In the genomic region with DNA sequence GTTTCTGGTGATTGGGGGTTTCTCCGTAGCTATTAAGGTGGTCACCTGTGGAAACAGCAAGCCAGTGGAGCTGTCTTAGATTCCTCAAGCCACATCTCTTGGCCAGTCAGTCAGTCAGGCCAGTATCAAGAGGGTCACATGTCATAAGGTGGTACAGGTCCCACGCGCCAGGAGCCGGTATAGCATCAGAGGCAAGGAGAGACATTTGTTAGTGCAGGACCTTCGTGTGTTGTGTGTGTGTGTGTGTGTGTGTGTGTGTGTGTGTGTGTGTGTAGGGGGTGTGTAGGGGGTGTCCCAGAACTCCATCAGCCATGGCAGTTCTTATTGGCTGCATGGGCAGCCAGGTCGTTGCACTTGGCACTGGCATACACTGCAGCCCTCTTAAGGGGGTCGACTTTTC, we compare ENCODE assay signal across 11 mouse cellular contexts. TPM values are rescaled to one million over a fixed set of nuclear protein-coding genes. Genes with fewer than 3 reads are reported as not detected.
DNase-seq lines count a peak whose midpoint lies in the region; ATAC-seq and TF ChIP-seq lines count a peak whose summit lies in the region.
"Had no signal": no experiment of that assay in that cellular context is flagged by ENCODE, and none has a peak within 500 bp of the region (broad histone marks: within the 10 kb centered on the region; RNA-seq: fewer than 3 reads in every experiment).

No protein-coding gene starts in this region.

- 0 out of 2 replicates have a peak overlapping the region, but pooled peaks have one; percentile 95 for H3K27ac ChIP-seq in heart, embryonic 13.5 days (replicated peaks)
- no peak overlapping the region for H3K27ac ChIP-seq in bone marrow macrophage, adult 2 months (ENCODE audit: insufficient read depth, low read depth, low read length)
- H3K27ac ChIP-seq in hindbrain, embryonic 13.5 days = no peak overlapping the region
- H3K27ac ChIP-seq in midbrain, embryonic 13.5 days = no peak overlapping the region

- peak overlapping the region; percentile 93 for H3K9ac ChIP-seq in heart, embryonic 13.5 days
- peak overlapping the region; percentile 85 for H3K9ac ChIP-seq in hindbrain, embryonic 13.5 days
- H3K9ac ChIP-seq in midbrain, embryonic 13.5 days (replicated peaks) = 0 out of 2 replicates have a peak overlapping the region, but pooled peaks have one; percentile 84

- H3K27me3 ChIP-seq in heart, embryonic 13.5 days (replicated peaks) = no peaks in the 10 kb centered on the region
- no peaks in the 10 kb centered on the region for H3K27me3 ChIP-seq in hindbrain, embryonic 13.5 days
- H3K27me3 ChIP-seq in midbrain, embryonic 13.5 days = no peaks in the 10 kb centered on the region
- H3K27me3 ChIP-seq: Patski had no signal

- peaks cover 62% of the 10 kb centered on the region for H3K4me1 ChIP-seq in heart, embryonic 13.5 days
- peaks cover 69% of the 10 kb centered on the region for H3K4me1 ChIP-seq in bone marrow macrophage, adult 2 months (ENCODE audit: control insufficient read depth, insufficient read depth, low read length)
- H3K4me1 ChIP-seq in hindbrain, embryonic 13.5 days (replicated peaks) = peaks cover 56% of the 10 kb centered on the region
- H3K4me1 ChIP-seq in midbrain, embryonic 13.5 days (replicated peaks) = peaks cover 50% of the 10 kb centered on the region

- no peak for DNase-seq in heart, postnatal 14 days
- DNase-seq in cerebellum, adult 9-11 months = no peak
- no peak for DNase-seq in cerebellum, postnatal 4 days (ENCODE audit: low spot score in 2 of 2)
- DNase-seq in ovary, postnatal 14 days (ENCODE audit: low spot score) = no peak

- TF ChIP-seq CTCF in bone marrow macrophage, adult 2 months (IDR thresholded peaks at IDR 0.05; ENCODE audit: low read depth, low read length) = no peak

- intact Hi-C loops in heart, postnatal 14 days (cut with DNase I) = no loop called here

- no peak for TF ChIP-seq POLR2A in bone marrow macrophage, adult 2 months (IDR thresholded peaks at IDR 0.05; ENCODE audit: borderline replicate concordance, low read depth, low read length)

- H3K4me3 ChIP-seq in heart, embryonic 13.5 days = peak overlapping the region; percentile 88
- H3K4me3 ChIP-seq in bone marrow macrophage, adult 2 months (ENCODE audit: insufficient read depth, low read length) = peak overlapping the region; percentile 63
- H3K4me3 ChIP-seq in hindbrain, embryonic 13.5 days = peak overlapping the region; percentile 88
- H3K4me3 ChIP-seq in midbrain, embryonic 13.5 days (replicated peaks) = peak overlapping the region; percentile 85

- no peaks in the 10 kb centered on the region for H3K36me3 ChIP-seq in heart, embryonic 13.5 days
- H3K36me3 ChIP-seq in hindbrain, embryonic 13.5 days = no peaks in the 10 kb centered on the region
- no peaks in the 10 kb centered on the region for H3K36me3 ChIP-seq in midbrain, embryonic 13.5 days

- no peak for ATAC-seq in heart, embryonic 13.5 days (ENCODE audit: extremely low read depth, insufficient number of reproducible peaks, low FRiP score, low TSS enrichment)
- no peak for ATAC-seq in hindbrain, embryonic 13.5 days (ENCODE audit: low FRiP score)
- ATAC-seq in midbrain, embryonic 13.5 days = no peak

- H3K4me2 ChIP-seq in heart, embryonic 13.5 days = peak overlapping the region; percentile 68
- peak overlapping the region; percentile 54 for H3K4me2 ChIP-seq in hindbrain, embryonic 13.5 days
- H3K4me2 ChIP-seq in midbrain, embryonic 13.5 days (replicated peaks) = peak overlapping the region; percentile 49

- H3K9me3 ChIP-seq in heart, embryonic 13.5 days = no peaks in the 10 kb centered on the region
- H3K9me3 ChIP-seq in hindbrain, embryonic 13.5 days = no peaks in the 10 kb centered on the region
- no peaks in the 10 kb centered on the region for H3K9me3 ChIP-seq in midbrain, embryonic 13.5 days

- WGBS in heart, embryonic 13.5 days = 68% methylated on average over 7 of the region's 7 CpGs
- WGBS in hindbrain, embryonic 13.5 days = 90% methylated on average over 7 of the region's 7 CpGs
- 91% methylated on average over 7 of the region's 7 CpGs for WGBS in midbrain, embryonic 13.5 days

RNA-seq across cellular contexts. Expression of a gene that starts 1.3 kb away (rescaled TPM):
- polyA plus RNA-seq in heart, embryonic 13.5 days (2015; fragmentation: Nextera tagmentation; extraction: Ambion mirVana) = 5.7 and 5.8 TPM in 2 replicates
- 10 to 100 TPM; 12.2 to 12.7 TPM for total RNA-seq in heart, postnatal 14 days (2021)
- polyA plus RNA-seq in bone marrow macrophage, adult 2 months (2012; ENCODE audit: insufficient read depth, insufficient read length, missing spikeins) = 17.2 TPM in 2 replicates
- 7.8 and 8.3 TPM in 2 replicates for polyA plus RNA-seq in hindbrain, embryonic 13.5 days (2015; fragmentation: Nextera tagmentation; extraction: Ambion mirVana)
- 9.8 and 10.0 TPM in 2 replicates for polyA plus RNA-seq in midbrain, embryonic 13.5 days (2015; fragmentation: Nextera tagmentation; extraction: Ambion mirVana)

RNA-seq across cellular contexts. Expression of a gene that starts 3.0 kb away (rescaled TPM):
- 0.86 and 0.93 TPM in 2 replicates for polyA plus RNA-seq in heart, embryonic 13.5 days (2015; fragmentation: Nextera tagmentation; extraction: Ambion mirVana)
- 1 to 10 TPM; 2.6 to 3.3 TPM for total RNA-seq in heart, postnatal 14 days (2021)
- polyA plus RNA-seq in bone marrow macrophage, adult 2 months (2012; ENCODE audit: insufficient read depth, insufficient read length, missing spikeins) = 0.58 and 1.0 TPM in 2 replicates
- polyA plus RNA-seq in hindbrain, embryonic 13.5 days (2015; fragmentation: Nextera tagmentation; extraction: Ambion mirVana) = 1.4 and 1.7 TPM in 2 replicates
- polyA plus RNA-seq in midbrain, embryonic 13.5 days (2015; fragmentation: Nextera tagmentation; extraction: Ambion mirVana) = 1.8 and 2.1 TPM in 2 replicates

RNA-seq across cellular contexts. Expression of a gene that starts 23.1 kb away (rescaled TPM):
- polyA plus RNA-seq in heart, embryonic 13.5 days (2015; fragmentation: Nextera tagmentation; extraction: Ambion mirVana) = 0.25 TPM in 1 of 2 replicates, not detected in the other
- not detected for total RNA-seq in heart, postnatal 14 days (2021)
- polyA plus RNA-seq in bone marrow macrophage, adult 2 months (2012; ENCODE audit: insufficient read depth, insufficient read length, missing spikeins) = not detected in 2 replicates
- polyA plus RNA-seq in hindbrain, embryonic 13.5 days (2015; fragmentation: Nextera tagmentation; extraction: Ambion mirVana) = 0.44 TPM in 1 of 2 replicates, not detected in the other
- polyA plus RNA-seq in midbrain, embryonic 13.5 days (2015; fragmentation: Nextera tagmentation; extraction: Ambion mirVana) = not detected in 2 replicates
- total RNA-seq: common myeloid progenitor, adult 5-6 weeks; left cerebral cortex, postnatal 36 days had no signal
- polyA plus RNA-seq: Patski had no signal

RNA-seq across cellular contexts. Expression of a gene that starts 25.5 kb away (rescaled TPM):
- 4.6 and 5.4 TPM in 2 replicates for polyA plus RNA-seq in heart, embryonic 13.5 days (2015; fragmentation: Nextera tagmentation; extraction: Ambion mirVana)
- 1 to 10 TPM; 4.2 to 5.8 TPM for total RNA-seq in heart, postnatal 14 days (2021)
- 0.68 and 1.7 TPM in 2 replicates for polyA plus RNA-seq in bone marrow macrophage, adult 2 months (2012; ENCODE audit: insufficient read depth, insufficient read length, missing spikeins)
- 0.22 and 0.66 TPM in 2 replicates for polyA plus RNA-seq in hindbrain, embryonic 13.5 days (2015; fragmentation: Nextera tagmentation; extraction: Ambion mirVana)
- 0.23 and 0.26 TPM in 2 replicates for polyA plus RNA-seq in midbrain, embryonic 13.5 days (2015; fragmentation: Nextera tagmentation; extraction: Ambion mirVana)

RNA-seq across cellular contexts. Expression of a gene that starts 36.7 kb away (rescaled TPM):
- polyA plus RNA-seq in heart, embryonic 13.5 days (2015; fragmentation: Nextera tagmentation; extraction: Ambion mirVana) = 7.6 TPM in 2 replicates
- 1 to 10 TPM; 9.7 to 9.8 TPM for total RNA-seq in heart, postnatal 14 days (2021)
- polyA plus RNA-seq in bone marrow macrophage, adult 2 months (2012; ENCODE audit: insufficient read depth, insufficient read length, missing spikeins) = 17.2 and 23.7 TPM in 2 replicates
- 20.2 and 22.2 TPM in 2 replicates for polyA plus RNA-seq in hindbrain, embryonic 13.5 days (2015; fragmentation: Nextera tagmentation; extraction: Ambion mirVana)
- 21.0 and 23.3 TPM in 2 replicates for polyA plus RNA-seq in midbrain, embryonic 13.5 days (2015; fragmentation: Nextera tagmentation; extraction: Ambion mirVana)
